24 mouse cellular contexts compared by ENCODE assay signal in genomic region chr2:10034976-10035375, GRCm38 (mm10).
"Had no signal": no experiment of that assay in that cellular context is flagged by ENCODE, and none has a peak within 500 bp of the region (broad histone marks: within the 10 kb centered on the region; RNA-seq: fewer than 3 reads in every experiment).

No protein-coding gene starts in this region.

- H3K27ac ChIP-seq: kidney, postnatal 0 days; layer of hippocampus, adult 2 months; limb, embryonic 10.5 days; limb, embryonic 13.5 days; liver, embryonic 12.5 days; liver, embryonic 15.5 days; lung, embryonic 15.5 days; midbrain, embryonic 10.5 days; midbrain, embryonic 13.5 days; neural tube, embryonic 12.5 days; stomach, embryonic 15.5 days had no signal

- H3K4me2 ChIP-seq: limb, embryonic 13.5 days; liver, embryonic 12.5 days; liver, embryonic 15.5 days; lung, embryonic 15.5 days; midbrain, embryonic 13.5 days; neural tube, embryonic 12.5 days; stomach, embryonic 15.5 days had no signal

- ATAC-seq: liver, embryonic 12.5 days; midbrain, embryonic 13.5 days; midbrain, embryonic 16.5 days had no signal

- DNase-seq: kidney, postnatal 25 days; layer of hippocampus, adult 9-11 months; liver; lung, adult 18-20 months; lung, postnatal 10 days; lung, postnatal 36 days; retina, postnatal 1 day; right cerebral cortex, postnatal 25 days; spleen, adult 18-20 months; thymus, postnatal 25 days had no signal

- H3K9ac ChIP-seq: limb, embryonic 13.5 days; liver, embryonic 12.5 days; liver, embryonic 15.5 days; lung, embryonic 15.5 days; midbrain, embryonic 13.5 days; neural tube, embryonic 12.5 days; stomach, embryonic 15.5 days had no signal

- H3K9me3 ChIP-seq: limb, embryonic 10.5 days; limb, embryonic 13.5 days; liver, embryonic 12.5 days; liver, embryonic 15.5 days; lung, embryonic 15.5 days; megakaryocyte, embryonic 14.5 days; midbrain, embryonic 10.5 days; midbrain, embryonic 13.5 days; neural tube, embryonic 12.5 days; stomach, embryonic 15.5 days had no signal

- H3K4me1 ChIP-seq: lung, embryonic 15.5 days; midbrain, embryonic 10.5 days; neural tube, embryonic 12.5 days; stomach, embryonic 15.5 days had no signal

- H3K27me3 ChIP-seq: limb, embryonic 13.5 days; liver, embryonic 12.5 days; liver, embryonic 15.5 days; lung, embryonic 15.5 days; megakaryocyte, embryonic 14.5 days; midbrain, embryonic 13.5 days; neural tube, embryonic 12.5 days; stomach, embryonic 15.5 days had no signal

- H3K4me3 ChIP-seq: layer of hippocampus, adult 2 months; limb, embryonic 10.5 days; limb, embryonic 13.5 days; liver, embryonic 12.5 days; liver, embryonic 15.5 days; lung, embryonic 15.5 days; megakaryocyte, embryonic 14.5 days; midbrain, embryonic 10.5 days; midbrain, embryonic 13.5 days; myocyte; neural tube, embryonic 12.5 days; stomach, embryonic 15.5 days had no signal
